Mouse (Mus musculus): ENCODE data around the gene Pgrmc2.

- no peak for TF ChIP-seq GATA1 (IDR thresholded peaks at IDR 0.05; ENCODE audit: borderline replicate concordance, low read length)
- no peak for TF ChIP-seq FLI1 (IDR thresholded peaks at IDR 0.05; ENCODE audit: low read length)
These were observed 905 bp upstream of the Pgrmc2 start for GRCm38 (mm10) chr3:41083790-41084112.
